Mouse (Mus musculus) neural tube, embryonic 10.5 days (tissue): Measurements from ENCODE around the gene Ccdc96.
A peak's percentile ranks its signal among the peaks of the same experiment; 100 is the strongest.

Experiments
- DNase-seq: peaks from one replicate; pipeline ENCODE4 v3.0.0-alpha.2; 2017; ENCODE audit warnings: low spot score; ENCODE audit errors: extremely low spot score

Gene Ccdc96

DNA sequence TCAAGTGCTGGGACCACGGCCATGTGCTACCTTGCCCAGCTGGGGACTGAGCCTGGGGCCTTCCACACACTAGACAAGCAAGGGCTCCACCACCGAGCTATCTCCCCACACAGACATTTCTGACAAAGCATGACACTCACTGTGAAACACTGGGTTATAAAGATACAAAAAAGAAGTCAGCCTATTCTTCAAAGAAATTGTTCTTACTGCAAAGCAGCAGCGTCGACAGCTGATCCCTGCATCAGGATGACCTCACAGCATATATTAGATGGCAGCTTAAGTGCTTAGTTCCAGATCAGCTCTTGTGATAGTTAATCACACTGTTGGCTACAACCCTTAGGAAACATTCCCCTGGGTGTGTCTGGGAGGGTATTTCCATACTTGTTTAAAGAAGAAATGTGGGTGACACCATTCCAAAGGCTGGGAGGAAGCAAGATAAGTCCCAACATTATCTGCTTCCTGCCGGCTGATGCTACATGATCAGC, 38.9 kb downstream of the Ccdc96 start:
- no peak for DNase-seq

DNA sequence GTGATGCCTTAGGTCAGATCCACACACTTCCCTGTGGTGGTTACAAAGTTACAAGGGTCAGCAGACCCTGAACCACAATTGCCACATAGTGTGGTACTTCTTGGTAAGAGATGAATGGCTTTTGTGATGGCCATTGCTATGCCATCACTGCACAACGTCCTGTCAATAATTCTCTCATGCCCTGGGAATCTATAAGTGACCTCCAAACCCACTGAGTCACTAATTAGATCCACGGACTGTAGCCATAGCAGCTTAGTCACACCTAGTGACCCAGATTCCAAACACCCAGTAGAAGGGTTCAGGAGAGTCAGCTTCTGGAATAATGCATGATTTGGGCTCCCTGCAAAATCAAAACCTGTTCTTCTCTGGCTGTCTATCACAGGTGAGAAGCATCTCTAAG, 40.8 kb downstream of the Ccdc96 start:
- DNase-seq, result no peak

DNA sequence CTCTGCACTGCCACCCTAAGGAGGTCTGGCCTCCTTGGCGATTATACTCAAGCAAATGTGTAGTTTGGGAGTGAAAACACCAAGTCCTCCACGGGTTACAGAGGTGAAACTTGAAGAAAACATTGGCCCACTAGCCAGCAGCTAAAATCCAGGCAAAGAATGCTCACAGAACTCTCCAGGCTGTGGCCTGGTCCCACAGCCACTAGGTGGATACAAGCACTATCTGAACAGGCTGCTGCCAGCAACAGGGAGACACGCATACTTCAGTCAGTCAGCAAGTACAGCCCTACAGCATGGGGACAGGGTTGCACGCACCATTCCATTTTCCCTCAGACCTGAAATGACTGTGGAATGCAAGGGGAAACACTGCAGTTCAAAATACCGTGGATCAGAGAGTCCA, 41.9 kb downstream of the Ccdc96 start:
- DNase-seq, result no peak

DNA sequence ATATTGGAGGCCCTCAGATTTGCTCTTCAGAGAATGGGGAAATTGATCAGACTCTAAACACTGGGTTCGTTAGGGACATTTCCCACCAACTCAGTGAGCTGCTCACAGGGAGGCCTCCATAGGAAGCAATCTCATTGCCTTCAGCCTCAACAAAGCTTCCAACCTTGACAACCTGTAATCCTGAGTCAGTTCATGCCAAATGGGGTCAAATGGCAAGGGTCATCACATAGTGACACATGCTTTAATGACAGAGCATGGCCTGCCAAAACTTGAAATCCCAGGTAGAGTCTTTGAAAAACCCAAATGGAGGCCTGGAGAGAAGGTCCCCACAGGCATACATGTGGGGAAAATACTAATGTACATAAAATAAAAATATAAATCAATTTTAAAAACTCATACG, 42.5 kb downstream of the Ccdc96 start:
- no peak for DNase-seq

DNA sequence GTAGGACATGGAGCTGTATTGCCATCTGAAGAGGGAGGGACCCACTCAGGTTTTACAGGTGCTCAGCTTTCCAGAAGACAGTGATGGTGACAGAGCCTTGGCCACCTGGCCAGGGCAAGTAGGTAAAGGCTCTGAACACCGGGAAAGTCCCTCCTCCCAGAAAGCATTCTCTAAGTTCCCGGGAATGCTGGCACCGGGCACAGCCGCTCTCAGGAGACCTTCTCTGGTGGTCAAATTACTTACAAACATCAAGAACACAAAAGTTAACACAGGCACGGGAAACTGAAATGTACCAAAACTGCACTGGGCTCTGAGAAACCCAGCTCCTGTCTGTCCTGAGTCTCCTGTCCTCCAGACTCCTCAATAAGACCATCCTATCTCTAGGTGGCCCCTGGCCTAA, 45.3 kb downstream of the Ccdc96 start:
- no peak for DNase-seq

DNA sequence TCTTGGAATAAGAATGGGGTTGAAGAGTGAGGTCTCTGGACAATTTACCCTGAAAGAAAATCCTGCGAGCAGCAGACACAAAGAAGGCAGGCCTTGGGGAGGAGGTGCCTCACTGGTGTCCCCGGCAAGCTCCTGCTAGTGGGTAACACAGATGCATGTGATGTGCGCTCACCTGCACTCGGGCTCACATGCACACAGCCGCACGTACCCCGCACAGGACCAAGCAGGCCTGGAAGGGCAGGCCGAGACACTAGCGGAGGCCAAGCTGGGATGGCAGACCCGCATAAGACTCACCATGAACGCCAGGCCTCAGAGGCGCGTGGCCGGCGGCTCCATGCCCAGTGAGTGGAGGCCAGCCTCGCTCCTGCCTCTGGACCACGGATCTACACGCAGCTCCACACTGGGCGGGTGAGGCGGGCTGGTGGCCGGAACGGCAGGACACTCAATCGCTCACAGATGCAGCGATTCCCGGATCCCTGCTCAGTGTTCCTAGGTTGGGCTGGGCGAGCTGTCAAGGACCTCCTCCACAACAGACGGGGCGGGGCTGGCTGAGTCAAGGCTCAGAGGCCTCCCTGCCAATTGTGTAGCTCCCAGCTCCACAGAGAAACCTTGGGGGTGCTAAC, 45.9 kb downstream of the Ccdc96 start:
- DNase-seq, result peak; percentile 94

DNA sequence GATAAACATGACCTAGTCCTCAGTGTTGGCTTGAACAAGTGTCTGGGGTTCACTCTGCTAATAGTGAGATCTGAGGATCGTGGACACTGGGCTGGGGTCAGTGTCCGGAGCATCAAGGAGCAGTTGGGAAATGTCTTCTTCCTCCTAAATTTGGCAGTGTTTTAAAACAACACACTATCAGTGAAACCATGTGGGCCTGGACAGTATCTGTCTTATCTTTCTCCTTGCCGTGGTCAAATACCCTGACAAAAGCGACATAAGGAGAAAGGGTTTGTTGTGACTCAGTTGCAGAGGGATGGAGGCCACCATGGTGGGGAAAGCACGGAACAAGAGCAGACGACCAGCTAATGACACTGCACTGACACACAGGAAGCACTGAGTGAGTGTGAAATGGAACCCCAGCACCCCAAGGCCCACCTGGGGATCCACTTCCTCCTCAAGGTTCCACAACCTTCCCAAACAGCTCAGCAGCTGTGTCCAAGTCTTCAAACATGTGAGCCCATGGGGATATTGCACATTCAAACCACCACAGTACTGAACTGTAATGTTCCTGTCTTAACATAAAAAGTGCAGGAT, 50.2 kb downstream of the Ccdc96 start:
- DNase-seq, result no peak

DNA sequence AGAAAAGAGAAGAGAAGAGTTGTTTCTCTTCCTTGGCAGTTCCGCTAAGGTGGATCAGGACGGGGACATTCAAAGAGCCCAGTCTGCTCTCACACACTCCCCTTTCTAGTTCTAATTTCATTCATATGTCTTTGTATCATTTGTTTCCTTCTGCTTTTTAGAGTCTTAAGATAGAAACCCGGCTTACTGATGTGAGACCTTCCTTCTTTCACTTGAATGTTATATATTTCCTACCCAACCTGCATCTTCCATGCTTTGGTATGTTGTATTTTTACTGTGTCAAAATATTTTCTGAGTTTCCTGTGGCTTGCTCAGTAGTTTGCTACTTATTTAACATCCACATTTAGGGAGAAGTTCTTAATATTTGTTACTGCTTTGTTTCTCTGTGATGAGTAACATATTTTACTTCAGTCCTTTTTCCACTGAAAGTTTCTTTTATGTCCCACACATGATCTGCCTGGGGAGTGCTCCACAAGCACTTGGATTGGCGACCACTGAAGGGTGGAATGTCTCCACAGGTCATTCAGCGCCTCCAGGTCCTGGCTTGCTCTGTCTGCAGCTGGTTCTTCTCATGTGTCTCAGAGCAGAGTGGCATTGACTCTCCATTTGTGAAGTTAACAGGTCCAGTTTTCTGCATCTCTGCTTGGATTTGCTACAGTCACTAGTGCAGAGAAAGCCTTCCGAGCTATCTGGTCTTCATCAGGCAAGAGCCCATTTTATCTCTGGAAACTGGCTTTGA, 51.2 kb downstream of the Ccdc96 start:
- no peak for DNase-seq

DNA sequence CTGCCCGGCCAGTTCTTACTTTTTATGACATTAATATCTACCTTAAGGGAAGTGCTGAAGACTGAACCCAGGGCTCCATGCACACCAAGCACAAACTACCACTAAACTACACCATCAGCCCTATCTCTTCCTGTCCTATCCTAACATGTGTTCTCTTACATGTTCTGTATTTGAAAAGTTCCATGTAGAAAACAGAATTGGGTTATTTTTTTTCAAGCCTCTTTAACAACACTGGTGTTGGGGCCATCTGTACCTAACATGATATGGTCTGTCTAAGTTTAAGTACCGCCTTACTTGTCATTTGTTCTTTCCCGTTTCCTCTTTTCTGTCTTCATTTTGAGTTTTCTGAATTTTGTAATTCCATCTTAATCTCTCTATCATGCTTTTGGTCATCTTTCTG, 52.0 kb downstream of the Ccdc96 start:
- DNase-seq, result no peak
